Mouse (Mus musculus) intestine, embryonic 16.5 days (tissue): ENCODE results near the gene Msl1. TPM values are rescaled to one million over a fixed set of nuclear protein-coding genes. Genes with fewer than 3 reads are reported as not detected.
A peak's percentile ranks its signal among the peaks of the same experiment; 100 is the strongest.

Experiments
- ATAC-seq: fragments of 200-750 bp; cut with Nextera tagmentation; 2 replicates; pipeline ENCODE4 v1.8.0; 2017; ENCODE audit warnings: moderate TSS enrichment, moderate library complexity
- H3K27ac ChIP-seq: fragments of 300-500 bp; sonication (generic); 2 replicates; pipeline ENCODE4 v1.5.1; 2014; ENCODE audit warnings: mild to moderate bottlenecking, low read length
- H3K27me3 ChIP-seq: fragments of 300-500 bp; sonication (generic); replicated peaks from 2 replicates; pipeline ENCODE4 v1.6.1; 2014; ENCODE audit warnings: low read length, control low read depth, mixed read lengths; ENCODE audit not compliant: control insufficient read depth, insufficient read depth
- H3K36me3 ChIP-seq: fragments of 300-500 bp; sonication (generic); 2 replicates; pipeline ENCODE4 v1.6.1; 2014; ENCODE audit warnings: low read length, control low read depth; ENCODE audit not compliant: control insufficient read depth, insufficient read depth
- H3K4me1 ChIP-seq: fragments of 300-500 bp; sonication (generic); 2 replicates; pipeline ENCODE4 v1.6.1; 2014; ENCODE audit warnings: low read length, control low read depth, mixed read lengths; ENCODE audit not compliant: control insufficient read depth, insufficient read depth
- H3K4me2 ChIP-seq: fragments of 300-500 bp; sonication (generic); 2 replicates; pipeline ENCODE4 v1.6.1; 2014; ENCODE audit warnings: low read depth, low read length, control low read depth
- H3K4me3 ChIP-seq: fragments of 300-500 bp; sonication (generic); 2 replicates; pipeline ENCODE4 v1.5.1; 2014; ENCODE audit warnings: mild to moderate bottlenecking, low read length
- H3K9ac ChIP-seq: fragments of 300-500 bp; sonication (generic); 2 replicates; pipeline ENCODE4 v1.6.1; 2014; ENCODE audit warnings: low read depth, low read length
- H3K9me3 ChIP-seq: fragments of 300-500 bp; sonication (generic); 2 replicates; pipeline ENCODE4 v1.6.1; 2016; ENCODE audit warnings: low read length, control low read depth; ENCODE audit not compliant: control insufficient read depth
- WGBS: fragments of 180-500 bp; shearing (Covaris S2); extraction: QIAGEN DNeasy Blood & Tissue Kit; methylation state at CpG from one replicate; pipeline ENCODE4 v1.1.7; 2014; 5-methylcytosine and 5-hydroxymethylcytosine counted together
- polyA plus RNA-seq: library from polyadenylated mRNA; unstranded; fragments of >200 nt; fragmentation: Nextera tagmentation; extraction: Ambion mirVana; gene quantifications from 2 replicates; pipeline ENCODE4 v1.2.1, GENCODE M21; 2015

The Msl1 gene
- polyA plus RNA-seq, 1 experiment from 2014 or later = 13.5 TPM

- H3K36me3 ChIP-seq = no peaks in the 10 kb centered on the region
- H3K9ac ChIP-seq = peak overlapping the region; percentile 67
- peak overlapping the region; percentile 86 for H3K4me2 ChIP-seq
- H3K4me3 ChIP-seq = peak overlapping the region; percentile 56
- no peak for ATAC-seq
- H3K4me1 ChIP-seq = peaks cover 31% of the 10 kb centered on the region
- H3K9me3 ChIP-seq = no peaks in the 10 kb centered on the region
- H3K27ac ChIP-seq = 0 out of 2 replicates have a peak overlapping the region, but pooled peaks have one; percentile 6
- no peaks in the 10 kb centered on the region for H3K27me3 ChIP-seq
- WGBS = 32% methylated on average over 5 of the region's 5 CpGs
Measured at GRCm38 (mm10) chr11:98789824-98790223, 5.5 kb upstream of the Msl1 start.

- WGBS = 75% methylated on average over 5 of the region's 5 CpGs
- H3K36me3 ChIP-seq = no peaks in the 10 kb centered on the region
- H3K27me3 ChIP-seq = no peaks in the 10 kb centered on the region
- H3K4me2 ChIP-seq = no peak overlapping the region
- 0 out of 2 replicates have a peak overlapping the region, but pooled peaks have one; percentile 10 for H3K27ac ChIP-seq
- no peak for ATAC-seq
- H3K9ac ChIP-seq = no peak overlapping the region
- no peaks in the 10 kb centered on the region for H3K9me3 ChIP-seq
- no peak overlapping the region for H3K4me3 ChIP-seq
- peaks cover 25% of the 10 kb centered on the region for H3K4me1 ChIP-seq
Measured at GRCm38 (mm10) chr11:98790631-98791205, 4.6 kb upstream of the Msl1 start.

GRCm38 (mm10) chr11:98791448-98791847 is 3.9 kb upstream of the Msl1 start:
- WGBS = 69% methylated on average over 1 of the region's 1 CpGs
- Histone ChIP-seq H3K4me1 (peaks cover 18% of the 10 kb centered on the region), H3K9me3 (no peaks in the 10 kb centered on the region), H3K36me3 (no peaks in the 10 kb centered on the region), H3K27ac (no peak overlapping the region), H3K27me3 (no peaks in the 10 kb centered on the region), H3K4me3 (no peak overlapping the region), H3K4me2 (no peak overlapping the region), H3K9ac (no peak overlapping the region)
- ATAC-seq = no peak

GRCm38 (mm10) chr11:98792081-98792480 is 3.2 kb upstream of the Msl1 start:
- ATAC-seq = no peak
- no peak overlapping the region for H3K4me3 ChIP-seq
- H3K27ac ChIP-seq = no peak overlapping the region
- no peaks in the 10 kb centered on the region for H3K9me3 ChIP-seq
- peaks cover 14% of the 10 kb centered on the region for H3K4me1 ChIP-seq
- no peaks in the 10 kb centered on the region for H3K27me3 ChIP-seq
- WGBS = 15% methylated on average over 4 of the region's 4 CpGs
- H3K4me2 ChIP-seq = no peak overlapping the region
- H3K9ac ChIP-seq = no peak overlapping the region
- no peaks in the 10 kb centered on the region for H3K36me3 ChIP-seq

GRCm38 (mm10) chr11:98794469-98795014 is 774 bp upstream of the Msl1 start:
- 0% methylated on average over 29 of the region's 30 CpGs for WGBS
- peak; percentile 67 for ATAC-seq
- Histone ChIP-seq H3K4me3 (peak overlapping the region; percentile 100), H3K27me3 (no peaks in the 10 kb centered on the region), H3K9ac (peak overlapping the region; percentile 99), H3K27ac (peak overlapping the region; percentile 97), H3K4me1 (peaks cover 26% of the 10 kb centered on the region), H3K36me3 (no peaks in the 10 kb centered on the region; the same call in 1 of the 2 replicates), H3K9me3 (no peaks in the 10 kb centered on the region), H3K4me2 (peak overlapping the region; percentile 87)

GRCm38 (mm10) chr11:98795714-98796514 is 598 bp downstream of the Msl1 start:
- H3K36me3 ChIP-seq = peaks cover 7% of the 10 kb centered on the region
- H3K4me3 ChIP-seq = peak overlapping the region; percentile 100
- peak overlapping the region; percentile 97 for H3K27ac ChIP-seq
- no peaks in the 10 kb centered on the region for H3K9me3 ChIP-seq
- peak; percentile 49 for ATAC-seq
- no peaks in the 10 kb centered on the region for H3K27me3 ChIP-seq
- peak overlapping the region; percentile 87 for H3K4me2 ChIP-seq
- peak overlapping the region; percentile 99 for H3K9ac ChIP-seq
- H3K4me1 ChIP-seq = peaks cover 23% of the 10 kb centered on the region
- WGBS = under 1% methylated on average over 68 of the region's 74 CpGs

- WGBS = 1% methylated on average over 23 of the region's 23 CpGs
- no peaks in the 10 kb centered on the region for H3K27me3 ChIP-seq
- peak; percentile 27 for ATAC-seq
Measured at GRCm38 (mm10) chr11:98796515-98797216, 1.4 kb downstream of the Msl1 start.

GRCm38 (mm10) chr11:98797306-98797705 is 2.0 kb downstream of the Msl1 start:
- peak overlapping the region; percentile 87 for H3K4me2 ChIP-seq
- WGBS = 5% methylated on average over 5 of the region's 5 CpGs
- H3K27me3 ChIP-seq = no peaks in the 10 kb centered on the region
- peak overlapping the region; percentile 100 for H3K4me3 ChIP-seq
- ATAC-seq = no peak
- H3K36me3 ChIP-seq = peaks cover 9% of the 10 kb centered on the region
- H3K9me3 ChIP-seq = no peaks in the 10 kb centered on the region
- H3K9ac ChIP-seq = peak overlapping the region; percentile 99
- H3K4me1 ChIP-seq = peaks cover 23% of the 10 kb centered on the region
- H3K27ac ChIP-seq = peak overlapping the region; percentile 35; the same call in 1 of the 2 replicates

More at GRCm38 (mm10) chr11:98796515-98797216, 1.4 kb downstream of the Msl1 start:
- H3K27ac ChIP-seq = peak overlapping the region; percentile 97
- peak overlapping the region; percentile 100 for H3K4me3 ChIP-seq
- H3K4me2 ChIP-seq = peak overlapping the region; percentile 87
- H3K36me3 ChIP-seq = peaks cover 9% of the 10 kb centered on the region
- peaks cover 23% of the 10 kb centered on the region for H3K4me1 ChIP-seq
- H3K9me3 ChIP-seq = no peaks in the 10 kb centered on the region
- peak overlapping the region; percentile 99 for H3K9ac ChIP-seq

GRCm38 (mm10) chr11:98797909-98798308 is 2.6 kb downstream of the Msl1 start:
- no peaks in the 10 kb centered on the region for H3K9me3 ChIP-seq
- peaks cover 23% of the 10 kb centered on the region for H3K4me1 ChIP-seq
- H3K27me3 ChIP-seq = no peaks in the 10 kb centered on the region
- peak overlapping the region; percentile 20; the same call in 1 of the 2 replicates for H3K27ac ChIP-seq
- H3K9ac ChIP-seq = peak overlapping the region; percentile 99
- 51% methylated on average over 4 of the region's 4 CpGs for WGBS
- peak overlapping the region; percentile 87 for H3K4me2 ChIP-seq
- H3K36me3 ChIP-seq = peaks cover 9% of the 10 kb centered on the region
- H3K4me3 ChIP-seq = peak overlapping the region; percentile 100
- no peak for ATAC-seq
